Mouse (Mus musculus) G1E (cell line): ENCODE measurements around the gene Mtmr10.

Experiments
- CTCF ChIP-seq: IDR thresholded peaks from 2 replicates; pipeline ENCODE4 v1.5.1; 2012; ENCODE audit warnings: low read depth, low read length, inconsistent platforms, mixed read lengths
- GATA2 ChIP-seq: IDR thresholded peaks from 2 replicates; pipeline ENCODE4 v1.6.1; 2012; ENCODE audit warnings: low read depth, low read length, inconsistent platforms, borderline replicate concordance
- POLR2AphosphoS5 ChIP-seq: IDR thresholded peaks from 2 replicates; pipeline ENCODE4 v1.6.1; 2012; ENCODE audit warnings: low read depth, low read length, inconsistent platforms; ENCODE audit not compliant: insufficient replicate concordance

DNA sequence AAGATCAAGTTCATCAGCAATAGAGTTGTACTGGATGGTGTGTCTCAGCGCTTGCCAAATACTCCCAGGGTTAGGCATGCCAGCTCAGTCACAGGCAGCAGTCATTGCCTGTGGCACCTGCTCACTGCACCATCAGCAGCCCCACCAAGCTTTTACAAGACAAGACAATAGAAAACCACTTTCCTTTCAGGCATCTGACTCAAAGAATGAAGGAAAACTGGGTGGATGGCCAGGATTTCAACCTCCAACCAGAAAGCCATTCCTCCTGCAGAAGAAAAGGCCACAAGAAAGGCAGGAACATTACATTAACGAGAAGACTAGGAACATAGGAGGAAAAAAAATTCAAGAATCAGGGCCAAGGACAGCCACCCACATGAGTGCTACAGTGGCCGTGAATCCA, 33.7 kb upstream of the Mtmr10 start:
- TF ChIP-seq CTCF (no peak), GATA2 (no peak), POLR2AphosphoS5 (no peak)
